Mouse (Mus musculus) erythroblast, adult 5-6 weeks (primary cell): Measurements from ENCODE around the gene Dido1. TPM values are rescaled to one million over a fixed set of nuclear protein-coding genes. Genes with fewer than 3 reads are reported as not detected.
"Not testable (repeated sequence)": the region's sequence is repeated elsewhere in the genome, so short reads cannot be mapped to it uniquely, and the experiment has no call there.

Source experiments
- ATAC-seq: replicated peaks from 2 replicates; pipeline ENCODE4 v1.8.0; 2016; ENCODE audit warnings: moderate number of reproducible peaks, mild to moderate bottlenecking, moderate TSS enrichment, inconsistent platforms; ENCODE audit not compliant: poor library complexity, low FRiP score, severe bottlenecking
- total RNA-seq, 2 experiments: library from RNA; stranded (forward) in 1 of 2; stranded (reverse) in 1 of 2; fragments of 150-400 nt in 1 of 2; fragments of 200-764, 138-1000 nt in 1 of 2; gene quantifications; 2 replicates each; pipeline versions ENCODE4 v1.2.3 to v1.2.4; 2015 to 2017; ENCODE audit warnings: low replicate concordance in 2 of 2

The Dido1 gene
- total RNA-seq, 2 experiments from 2014 or later = 25.2 to 45.2 TPM

- no peak for ATAC-seq
These were observed 16.2 kb upstream of the Dido1 start for GRCm38 (mm10) chr2:180725856-180726629.

GRCm38 (mm10) chr2:180725414-180725778 lies 15.6 kb upstream of the Dido1 start:
- ATAC-seq = no peak

GRCm38 (mm10) chr2:180724585-180725413 lies 15.0 kb upstream of the Dido1 start, which contains the start of gene Slc17a9:
Gene Slc17a9 (plus strand): TSS chr2:180725263.
- ATAC-seq = peak; percentile 57; the same call in 1 of the 2 replicates

- no peak for ATAC-seq
These were observed 14.1 kb upstream of the Dido1 start for GRCm38 (mm10) chr2:180723865-180724264.

GRCm38 (mm10) chr2:180722748-180723147 lies 12.9 kb upstream of the Dido1 start:
- not testable (repeated sequence) for ATAC-seq

- peak; percentile 59 for ATAC-seq
These were observed 2.4 kb upstream of the Dido1 start for GRCm38 (mm10) chr2:180712037-180712689.

GRCm38 (mm10) chr2:180711527-180711926 lies 1.7 kb upstream of the Dido1 start:
- ATAC-seq = no peak

- 0 out of 2 replicates have a peak, but pooled peaks have one; percentile 1 for ATAC-seq
These were observed 717 bp upstream of the Dido1 start for GRCm38 (mm10) chr2:180710276-180711155.

GRCm38 (mm10) chr2:180709023-180709922 lies 526 bp downstream of the Dido1 start:
- ATAC-seq = peak; percentile 22

- no peak for ATAC-seq
These were observed 3.8 kb downstream of the Dido1 start for GRCm38 (mm10) chr2:180705975-180706374.

- ATAC-seq = no peak
These were observed 4.7 kb downstream of the Dido1 start for GRCm38 (mm10) chr2:180705066-180705465.

GRCm38 (mm10) chr2:180704591-180704990 lies 5.2 kb downstream of the Dido1 start:
- no peak for ATAC-seq

- no peak for ATAC-seq
These were observed 6.0 kb downstream of the Dido1 start for GRCm38 (mm10) chr2:180703645-180704359.

- no peak for ATAC-seq
These were observed 6.6 kb downstream of the Dido1 start for GRCm38 (mm10) chr2:180703175-180703574.

GRCm38 (mm10) chr2:180702701-180703149 lies 7.1 kb downstream of the Dido1 start:
- no peak for ATAC-seq

- peak; percentile 89 for ATAC-seq
These were observed 7.8 kb downstream of the Dido1 start for GRCm38 (mm10) chr2:180701767-180702621.
